Mouse (Mus musculus): Measurements from ENCODE around the gene Fbxw7. TPM values are rescaled to one million over a fixed set of nuclear protein-coding genes. Genes with fewer than 3 reads are reported as not detected.

The Fbxw7 gene
- polyA plus RNA-seq, 1 experiment from 2014 or later: 24.4 TPM

DNA sequence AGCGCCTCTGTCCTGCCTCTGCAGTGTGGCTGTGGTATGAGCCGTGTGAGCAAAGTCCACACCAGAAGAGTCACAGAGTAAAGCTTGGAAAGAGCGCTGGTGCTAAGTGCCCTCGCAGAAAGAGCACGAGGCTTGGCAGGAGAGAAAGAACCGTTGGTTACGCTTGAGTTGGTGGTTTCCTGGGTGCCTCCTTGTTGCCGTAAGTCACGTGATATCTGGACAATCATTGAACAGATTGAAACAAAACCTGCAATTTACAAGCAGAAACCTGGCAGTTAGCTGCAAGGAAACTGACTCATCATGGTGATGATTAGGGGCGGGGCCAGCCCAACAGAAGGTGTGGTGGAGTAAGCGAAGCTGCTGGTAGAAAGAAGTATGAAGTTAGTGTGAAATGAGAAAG lies 207.7 kb downstream of the Fbxw7 start:
- H3K9me3 ChIP-seq: no peaks in the 10 kb centered on the region
- no peak overlapping the region for H3K4me3 ChIP-seq
- peaks cover 12% of the 10 kb centered on the region for H3K4me1 ChIP-seq (replicated peaks)
- WGBS: 79% methylated on average over 11 of the region's 11 CpGs
- no peak overlapping the region for H3K9ac ChIP-seq
- H3K36me3 ChIP-seq: no peaks in the 10 kb centered on the region
- no peak overlapping the region for H3K27ac ChIP-seq
- H3K27me3 ChIP-seq: no peaks in the 10 kb centered on the region
- ATAC-seq (ENCODE audit: low FRiP score): no peak
- no peak overlapping the region for H3K4me2 ChIP-seq

DNA sequence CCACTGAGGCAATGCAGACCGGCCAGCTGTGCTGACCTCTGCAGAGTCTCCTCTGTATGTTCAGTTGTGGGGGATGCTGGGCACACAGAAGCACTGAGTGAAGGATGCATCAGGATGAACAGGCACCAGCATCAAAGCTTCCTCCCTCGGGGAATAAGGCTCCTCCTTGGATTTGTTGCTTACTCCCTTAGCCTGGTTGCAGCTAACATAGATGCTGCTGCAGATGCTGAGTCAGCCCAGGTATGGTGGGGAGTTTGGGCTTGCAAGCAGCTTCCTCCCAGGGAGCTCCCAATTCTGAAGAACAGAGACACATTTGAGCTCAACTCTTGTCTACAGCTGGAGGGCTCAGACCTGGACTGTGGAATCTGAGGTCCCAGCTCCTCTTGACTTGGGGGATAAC lies 209.2 kb downstream of the Fbxw7 start:
- Histone ChIP-seq H3K36me3 (no peaks in the 10 kb centered on the region), H3K4me1 (replicated peaks) (peaks cover 12% of the 10 kb centered on the region), H3K27me3 (no peaks in the 10 kb centered on the region), H3K9me3 (no peaks in the 10 kb centered on the region), H3K27ac (no peak overlapping the region), H3K4me3 (no peak overlapping the region), H3K9ac (no peak overlapping the region), H3K4me2 (no peak overlapping the region)
- WGBS: 76% methylated on average over 2 of the region's 2 CpGs
- no peak for ATAC-seq (ENCODE audit: low FRiP score)

DNA sequence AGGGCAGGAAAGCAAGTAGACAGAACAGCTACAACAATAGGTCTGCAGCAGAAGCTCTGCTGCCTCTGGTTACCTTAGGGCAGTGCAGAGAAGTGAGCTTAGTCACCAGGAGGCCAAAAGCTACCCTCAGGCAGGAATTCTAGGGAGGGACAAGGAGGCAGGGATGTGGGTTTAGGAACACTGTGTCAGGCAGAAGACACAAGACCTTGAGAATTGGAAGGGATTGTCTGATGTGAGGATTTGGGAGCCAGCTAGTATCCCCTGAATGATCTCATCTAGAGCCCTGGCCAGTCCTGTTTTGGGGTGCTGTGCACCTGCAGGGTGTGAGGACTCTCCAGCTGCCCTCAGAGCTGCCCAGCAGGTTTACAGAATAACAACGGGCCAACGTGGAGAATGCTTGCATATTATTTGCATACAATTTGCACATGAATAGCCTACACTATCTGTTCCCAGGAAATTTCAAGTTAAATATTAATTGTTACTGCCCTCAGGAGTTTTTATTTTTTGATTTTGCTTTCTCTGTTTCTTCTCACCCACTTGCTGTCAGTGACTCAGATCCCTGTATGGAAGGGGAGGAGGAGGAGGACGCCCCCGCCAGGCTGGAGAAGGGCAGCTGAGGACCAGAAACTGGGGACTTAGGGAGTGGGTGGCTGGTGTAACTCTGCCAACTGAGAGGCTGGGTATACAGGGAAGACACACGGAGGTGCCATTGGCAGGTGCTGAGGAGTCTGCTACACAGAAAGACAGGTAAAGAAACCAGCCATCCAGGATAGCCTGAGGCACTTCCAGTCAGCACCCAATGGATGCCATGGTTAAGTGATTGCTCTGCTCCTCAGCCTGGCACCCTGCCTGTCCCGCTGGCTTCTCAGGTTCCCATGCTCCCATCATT lies 210.0 kb downstream of the Fbxw7 start:
- peaks cover 12% of the 10 kb centered on the region for H3K4me1 ChIP-seq (replicated peaks)
- no peaks in the 10 kb centered on the region for H3K36me3 ChIP-seq
- H3K9me3 ChIP-seq: no peaks in the 10 kb centered on the region
- no peak overlapping the region for H3K27ac ChIP-seq
- H3K27me3 ChIP-seq: no peaks in the 10 kb centered on the region
- H3K4me2 ChIP-seq: no peak overlapping the region
- no peak overlapping the region for H3K9ac ChIP-seq
- 21% methylated on average over 6 of the region's 6 CpGs for WGBS
- ATAC-seq (ENCODE audit: low FRiP score): no peak
- H3K4me3 ChIP-seq: no peak overlapping the region

Other genes starting within 250 kb of the Fbxw7 start
- gene Arfip1, start 232.6 kb upstream of the Fbxw7 start, polyA plus RNA-seq (2015; fragmentation: Nextera tagmentation; extraction: Ambion mirVana): 27.2 and 27.5 TPM in 2 replicates
- 0.05 TPM in 1 of 2 replicates, not detected in the other for gene Tigd4, start 221.7 kb upstream of the Fbxw7 start, polyA plus RNA-seq (2015; fragmentation: Nextera tagmentation; extraction: Ambion mirVana)
- gene Tmem154, start 149.1 kb upstream of the Fbxw7 start, polyA plus RNA-seq (2015; fragmentation: Nextera tagmentation; extraction: Ambion mirVana): 0.53 and 0.60 TPM in 2 replicates